Mouse (Mus musculus) forebrain, embryonic 14.5 days (tissue): ENCODE data around the gene Ace. TPM values are rescaled to one million over a fixed set of nuclear protein-coding genes. Genes with fewer than 3 reads are reported as not detected.

Experiments used
- ATAC-seq: fragments of 200-750 bp; cut with Nextera tagmentation; 2 replicates; pipeline ENCODE4 v1.8.0; 2017; ENCODE audit warnings: mild to moderate bottlenecking, moderate library complexity
- DNase-seq: peaks from one replicate; pipeline ENCODE4 v3.0.0-alpha.2; 2015; ENCODE audit warnings: low spot score
- H3K27ac ChIP-seq: fragments of 300-500 bp; sonication (generic); 2 replicates; pipeline ENCODE4 v1.5.1; 2014; ENCODE audit warnings: low read depth, mild to moderate bottlenecking, control low read depth, low read length, moderate library complexity
- H3K27me3 ChIP-seq: fragments of 300-500 bp; sonication (generic); replicated peaks from 2 replicates; pipeline ENCODE4 v1.6.1; 2014; ENCODE audit warnings: low read length, control low read depth, mixed read lengths; ENCODE audit not compliant: control insufficient read depth, insufficient read depth
- H3K36me3 ChIP-seq: fragments of 300-500 bp; sonication (generic); 2 replicates; pipeline ENCODE4 v1.6.1; 2014; ENCODE audit warnings: low read length, control low read depth; ENCODE audit not compliant: control insufficient read depth, insufficient read depth
- H3K4me1 ChIP-seq: fragments of 300-500 bp; sonication (generic); 2 replicates; pipeline ENCODE4 v1.6.1; 2014; ENCODE audit warnings: antibody characterized with exemption, low read length, control low read depth; ENCODE audit not compliant: control insufficient read depth, insufficient read depth
- H3K4me2 ChIP-seq: fragments of 300-500 bp; sonication (generic); 2 replicates; pipeline ENCODE4 v1.6.1; 2014; ENCODE audit warnings: mild to moderate bottlenecking, control low read depth, low read length
- H3K4me3 ChIP-seq: fragments of 300-500 bp; sonication (generic); 2 replicates; pipeline ENCODE4 v1.5.1; 2014; ENCODE audit warnings: low read depth, low read length, control low read depth
- H3K9ac ChIP-seq: fragments of 300-500 bp; sonication (generic); 2 replicates; pipeline ENCODE4 v1.6.1; 2014; ENCODE audit warnings: mild to moderate bottlenecking, low read length, control low read depth, moderate library complexity
- H3K9me3 ChIP-seq: fragments of 300-500 bp; sonication (generic); replicated peaks from 2 replicates; pipeline ENCODE4 v1.6.1; 2016; ENCODE audit warnings: low read length, control low read depth, mixed read lengths; ENCODE audit not compliant: control insufficient read depth
- WGBS: fragments of 180-500 bp; shearing (Covaris S2); extraction: QIAGEN DNeasy Blood & Tissue Kit; methylation state at CpG from one replicate; pipeline ENCODE4 v1.1.7; 2014; 5-methylcytosine and 5-hydroxymethylcytosine counted together
- polyA plus RNA-seq: library from polyadenylated mRNA; unstranded; fragments of >200 nt; fragmentation: Nextera tagmentation; extraction: Ambion mirVana; gene quantifications from 2 replicates; pipeline ENCODE4 v1.2.1, GENCODE M21; 2014

Ace gene
- polyA plus RNA-seq, 1 experiment from 2014 or later, result 1.9 TPM

DNA sequence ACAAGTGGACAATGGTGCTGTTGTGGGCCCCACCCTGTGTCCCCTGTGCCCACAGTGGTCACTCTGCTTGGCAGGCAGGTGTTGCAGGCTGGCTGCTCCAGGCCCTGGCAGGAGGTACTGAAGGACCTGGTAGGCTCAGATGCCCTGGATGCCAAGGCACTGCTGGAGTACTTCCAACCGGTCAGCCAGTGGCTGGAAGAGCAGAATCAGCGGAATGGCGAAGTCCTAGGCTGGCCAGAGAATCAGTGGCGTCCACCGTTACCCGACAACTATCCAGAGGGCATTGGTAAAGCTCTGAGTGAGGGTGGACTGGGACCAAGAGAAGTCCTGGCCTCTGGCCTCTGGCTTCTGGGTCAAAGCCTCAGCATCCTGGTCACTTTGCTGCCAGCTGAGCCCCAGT lies 6.8 kb downstream of the Ace start:
- Histone ChIP-seq H3K27me3 (no peaks in the 10 kb centered on the region), H3K9ac (no peak overlapping the region), H3K36me3 (no peaks in the 10 kb centered on the region), H3K4me1 (no peaks in the 10 kb centered on the region), H3K27ac (no peak overlapping the region), H3K4me3 (no peak overlapping the region), H3K9me3 (no peaks in the 10 kb centered on the region), H3K4me2 (no peak overlapping the region)
- no peak for ATAC-seq
- DNase-seq, result no peak
- WGBS, result 91% methylated on average over 6 of the region's 6 CpGs

DNA sequence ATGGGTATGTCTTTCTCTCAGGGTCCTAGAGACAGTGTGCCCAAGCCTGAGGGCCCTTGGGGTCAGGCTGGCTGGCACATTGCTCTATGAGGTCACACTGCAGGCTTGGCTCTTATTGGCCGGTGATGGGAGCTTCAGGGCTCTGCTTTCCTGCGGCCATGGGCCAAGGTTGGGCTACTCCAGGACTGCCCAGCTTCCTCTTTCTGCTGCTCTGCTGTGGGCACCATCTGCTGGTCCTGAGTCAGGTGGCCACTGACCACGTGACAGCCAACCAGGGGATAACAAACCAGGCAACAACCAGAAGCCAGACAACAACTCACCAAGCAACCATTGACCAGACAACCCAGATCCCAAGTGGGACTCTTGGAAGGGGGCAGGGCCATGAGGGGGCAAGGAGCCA lies 7.3 kb downstream of the Ace start:
- no peak for ATAC-seq

DNA sequence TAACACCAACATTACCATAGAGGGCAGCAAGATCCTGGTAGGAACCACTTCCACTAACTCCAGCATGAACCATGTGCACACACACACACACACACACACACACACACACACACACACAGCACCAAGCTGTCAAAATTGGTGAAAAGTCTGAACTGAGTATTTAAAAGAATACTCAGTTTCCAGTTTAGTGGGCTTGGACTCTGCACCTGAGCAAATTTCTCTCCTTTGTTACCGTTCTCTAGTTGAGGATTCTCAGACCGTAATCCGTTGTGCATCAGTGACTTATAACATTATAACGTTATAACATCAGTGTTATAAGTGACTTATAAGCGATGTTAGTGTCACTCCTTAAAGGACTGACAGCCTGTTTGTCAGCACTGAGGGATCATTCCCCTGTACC lies 7.9 kb downstream of the Ace start:
- Histone ChIP-seq H3K4me2 (no peak overlapping the region), H3K27ac (no peak overlapping the region), H3K9ac (no peak overlapping the region), H3K4me1 (no peaks in the 10 kb centered on the region), H3K27me3 (no peaks in the 10 kb centered on the region), H3K4me3 (no peak overlapping the region), H3K36me3 (no peaks in the 10 kb centered on the region), H3K9me3 (no peaks in the 10 kb centered on the region)
- DNase-seq (no peak), ATAC-seq (no peak)
- 86% methylated on average over 5 of the region's 5 CpGs for WGBS

More for the DNA sequence above, 7.3 kb downstream of the Ace start:
- Histone ChIP-seq H3K27me3 (no peaks in the 10 kb centered on the region), H3K27ac (no peak overlapping the region), H3K9ac (no peak overlapping the region), H3K4me3 (no peak overlapping the region), H3K36me3 (no peaks in the 10 kb centered on the region), H3K4me1 (no peaks in the 10 kb centered on the region), H3K4me2 (no peak overlapping the region), H3K9me3 (no peaks in the 10 kb centered on the region)
- WGBS, result 78% methylated on average over 3 of the region's 3 CpGs
- DNase-seq, result no peak

DNA sequence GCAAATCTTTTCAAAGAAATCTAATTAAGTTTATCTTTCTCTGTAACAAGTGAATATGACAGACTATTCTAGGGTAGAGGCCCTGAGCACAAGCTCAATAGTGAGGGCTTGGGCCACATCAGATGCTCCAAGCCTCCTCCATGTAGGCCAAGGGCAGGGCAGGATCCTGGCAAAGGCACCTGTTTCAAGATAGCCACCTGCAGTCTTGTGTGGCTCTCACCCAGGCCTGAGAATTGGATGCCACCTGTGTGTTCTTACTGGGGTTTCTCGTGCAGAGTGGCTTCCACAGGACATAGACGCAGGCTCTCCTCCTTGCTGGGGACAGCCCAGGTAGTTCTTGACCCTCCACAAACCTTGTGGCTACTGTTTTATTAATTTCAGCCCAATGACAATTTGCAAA lies 10.5 kb downstream of the Ace start:
- DNase-seq (no peak), ATAC-seq (no peak)
- Histone ChIP-seq H3K4me1 (no peaks in the 10 kb centered on the region), H3K27me3 (no peaks in the 10 kb centered on the region), H3K4me3 (no peak overlapping the region), H3K36me3 (no peaks in the 10 kb centered on the region), H3K27ac (no peak overlapping the region), H3K4me2 (no peak overlapping the region), H3K9me3 (no peaks in the 10 kb centered on the region), H3K9ac (no peak overlapping the region)
- 86% methylated on average over 2 of the region's 2 CpGs for WGBS

DNA sequence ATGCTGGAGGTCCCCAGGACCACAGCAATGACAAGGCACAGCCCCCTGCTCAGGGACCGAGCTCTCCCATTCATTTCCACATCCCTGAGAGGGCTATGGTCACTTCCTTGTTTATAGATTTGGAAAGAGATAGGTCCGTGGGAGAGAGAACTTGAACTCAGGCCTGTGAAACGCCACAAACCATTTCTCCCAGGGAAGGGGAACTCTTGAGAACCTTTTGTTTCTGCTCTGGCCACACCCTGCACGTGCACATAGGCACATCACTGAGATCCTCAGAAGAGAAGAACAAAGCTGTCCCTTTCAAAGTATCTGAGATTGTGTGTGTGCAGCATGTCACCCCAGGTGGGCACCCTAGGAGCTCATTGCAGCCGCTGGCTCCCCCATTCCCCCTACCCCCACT lies 10.9 kb downstream of the Ace start:
- WGBS, result 77% methylated on average over 5 of the region's 5 CpGs
- DNase-seq (no peak), ATAC-seq (no peak)
- H3K27me3 ChIP-seq, result no peaks in the 10 kb centered on the region
- H3K9ac ChIP-seq, result no peak overlapping the region
- H3K4me2 ChIP-seq, result no peak overlapping the region
- no peaks in the 10 kb centered on the region for H3K36me3 ChIP-seq
- no peaks in the 10 kb centered on the region for H3K4me1 ChIP-seq
- no peak overlapping the region for H3K27ac ChIP-seq
- no peaks in the 10 kb centered on the region for H3K9me3 ChIP-seq
- H3K4me3 ChIP-seq, result no peak overlapping the region

DNA sequence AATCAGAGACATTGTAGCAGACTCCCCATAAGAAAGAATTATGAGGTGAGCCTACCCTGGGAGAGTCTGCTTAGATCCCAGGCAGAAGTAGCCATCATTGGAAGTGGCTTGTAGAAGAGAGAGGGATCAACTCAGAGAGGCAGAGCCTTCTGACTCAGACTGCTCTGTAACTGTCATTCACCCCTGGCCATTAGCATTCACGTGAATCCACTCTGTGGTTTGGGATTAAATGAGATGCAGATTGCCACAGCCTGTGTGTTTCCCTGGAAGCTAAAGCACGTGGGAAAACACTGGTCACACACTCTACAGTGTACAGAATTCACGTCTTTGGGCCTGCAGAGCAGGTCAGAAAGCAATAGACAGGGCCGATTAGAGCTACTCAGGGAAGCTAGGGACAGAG lies 16.7 kb downstream of the Ace start:
- H3K9ac ChIP-seq, result no peak overlapping the region
- ATAC-seq, result no peak
- H3K4me3 ChIP-seq, result no peak overlapping the region
- WGBS, result 64% methylated on average over 4 of the region's 4 CpGs
- H3K9me3 ChIP-seq, result no peaks in the 10 kb centered on the region
- no peak overlapping the region for H3K27ac ChIP-seq
- H3K36me3 ChIP-seq, result no peaks in the 10 kb centered on the region
- no peak for DNase-seq
- H3K4me2 ChIP-seq, result no peak overlapping the region
- no peaks in the 10 kb centered on the region for H3K27me3 ChIP-seq
- H3K4me1 ChIP-seq, result no peaks in the 10 kb centered on the region

DNA sequence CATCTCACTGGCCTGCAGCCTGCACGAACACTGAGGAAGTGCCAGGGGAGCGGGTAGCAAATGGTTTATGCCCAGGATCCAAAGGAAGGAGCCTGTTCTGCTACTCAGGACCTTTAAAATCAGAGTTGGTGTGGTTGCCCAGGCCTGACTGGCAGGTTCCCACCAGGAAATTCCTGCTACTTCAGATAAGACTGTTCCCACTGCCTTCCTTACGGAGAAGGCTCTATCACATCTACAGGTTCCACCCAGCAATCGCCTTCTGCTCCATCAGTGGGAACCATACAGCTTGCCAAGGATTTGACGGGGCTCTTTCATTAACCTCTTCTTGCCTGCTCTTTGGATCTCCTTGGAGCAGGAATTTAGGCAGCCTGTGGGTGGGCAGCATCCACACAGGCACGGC lies 19.7 kb downstream of the Ace start:
- Histone ChIP-seq H3K4me3 (no peak overlapping the region), H3K27me3 (no peaks in the 10 kb centered on the region)
- no peak for DNase-seq

DNA sequence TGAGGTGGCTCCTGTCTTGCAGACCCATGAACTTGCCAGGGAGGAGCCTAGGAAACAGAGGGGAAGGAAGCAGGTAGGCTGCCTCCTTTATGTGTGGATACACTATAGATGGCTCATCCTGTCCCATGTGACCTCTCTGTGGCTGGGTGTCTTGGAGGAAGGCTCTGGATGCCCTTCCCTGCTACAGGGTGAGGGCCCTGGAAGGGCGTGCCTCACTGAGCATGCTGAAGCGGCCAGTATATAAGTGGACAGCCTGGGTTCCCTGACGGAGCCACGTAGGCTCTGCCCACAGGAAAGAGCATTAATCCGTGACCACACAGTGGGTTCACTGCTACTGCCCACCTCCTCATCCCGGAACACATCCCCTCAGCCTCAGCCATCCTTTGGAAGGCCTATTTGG lies 21.7 kb downstream of the Ace start:
- Histone ChIP-seq H3K4me1 (no peaks in the 10 kb centered on the region), H3K27ac (no peak overlapping the region), H3K9ac (no peak overlapping the region), H3K9me3 (no peaks in the 10 kb centered on the region), H3K4me2 (no peak overlapping the region), H3K4me3 (no peak overlapping the region), H3K27me3 (no peaks in the 10 kb centered on the region), H3K36me3 (no peaks in the 10 kb centered on the region)
- no peak for DNase-seq
- ATAC-seq, result no peak
- WGBS, result 79% methylated on average over 6 of the region's 6 CpGs

More for the DNA sequence above, 19.7 kb downstream of the Ace start:
- Histone ChIP-seq H3K9me3 (no peaks in the 10 kb centered on the region), H3K4me2 (no peak overlapping the region), H3K4me1 (no peaks in the 10 kb centered on the region), H3K36me3 (no peaks in the 10 kb centered on the region), H3K27ac (no peak overlapping the region), H3K9ac (no peak overlapping the region)
- no peak for ATAC-seq
- WGBS, result 73% methylated on average over 6 of the region's 6 CpGs

DNA sequence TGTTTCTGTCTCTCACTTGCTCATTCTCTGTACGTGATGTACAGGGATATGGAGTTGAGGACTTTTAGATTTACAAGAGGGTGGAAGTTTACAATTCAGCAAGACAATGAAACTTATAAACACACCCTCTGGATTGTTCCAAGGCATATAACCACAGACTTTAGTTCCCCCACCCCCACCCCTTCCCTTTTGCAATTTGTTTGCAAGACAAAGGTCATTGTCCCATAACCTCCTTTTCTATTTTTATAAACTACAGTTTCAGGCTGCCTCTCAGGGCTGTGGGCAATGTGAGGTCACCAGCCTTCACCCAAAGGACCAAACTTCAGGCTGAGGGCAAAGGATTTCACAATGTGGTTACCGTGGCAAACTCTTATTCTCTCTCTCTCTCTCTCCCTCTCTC lies 22.5 kb downstream of the Ace start:
- no peak for ATAC-seq
- no peak overlapping the region for H3K4me2 ChIP-seq
- 64% methylated on average over 2 of the region's 2 CpGs for WGBS
- no peak overlapping the region for H3K27ac ChIP-seq
- H3K4me3 ChIP-seq, result no peak overlapping the region
- H3K9ac ChIP-seq, result no peak overlapping the region
- H3K36me3 ChIP-seq, result no peaks in the 10 kb centered on the region
- no peaks in the 10 kb centered on the region for H3K4me1 ChIP-seq
- no peaks in the 10 kb centered on the region for H3K9me3 ChIP-seq
- H3K27me3 ChIP-seq, result no peaks in the 10 kb centered on the region
- no peak for DNase-seq

DNA sequence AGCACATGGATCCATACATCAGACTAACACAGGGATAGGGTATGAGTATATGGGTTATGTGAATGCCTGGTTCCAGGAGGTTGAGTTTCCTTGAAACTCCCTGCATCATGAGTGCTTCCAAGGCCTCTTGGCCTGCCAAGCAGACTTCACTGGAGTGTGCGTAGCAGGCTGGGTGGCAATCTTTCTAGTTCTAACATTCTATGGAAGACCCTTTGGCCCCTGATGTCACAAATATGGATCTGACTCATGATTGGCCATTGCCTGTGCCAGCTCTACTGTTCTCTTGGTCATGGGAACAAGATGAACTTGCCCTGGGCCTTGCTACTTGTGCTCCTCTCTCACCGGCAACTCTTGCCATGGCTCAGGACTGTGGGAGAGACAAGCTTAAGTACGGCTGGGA lies 26.6 kb downstream of the Ace start, which contains the start of gene Ace3:
Gene Ace3 (plus strand): TSS at position 301 of the 400 bp plus-strand sequence.
- WGBS, result 96% methylated on average over 3 of the region's 3 CpGs
- H3K27me3 ChIP-seq, result no peaks in the 10 kb centered on the region
- no peak within 1 kb of the TSS for H3K4me3 ChIP-seq
- DNase-seq (no peak), ATAC-seq (no peak)
- H3K9me3 ChIP-seq, result no peaks in the 10 kb centered on the region
- no peaks in the 10 kb centered on the region for H3K4me1 ChIP-seq
- no peak within 1 kb of the TSS for H3K9ac ChIP-seq
- H3K4me2 ChIP-seq, result no peak within 1 kb of the TSS
- H3K36me3 ChIP-seq, result no peaks in the 10 kb centered on the region
- no peak within 1 kb of the TSS for H3K27ac ChIP-seq
